Mouse (Mus musculus) cerebellum, adult 11 months (tissue): ENCODE measurements around the gene Wdr4.
"Not testable (repeated sequence)": the region's sequence is repeated elsewhere in the genome, so short reads cannot be mapped to it uniquely, and the experiment has no call there.

Experiments
- DNase-seq: peaks from one replicate; pipeline ENCODE4 v3.0.0; 2022

The Wdr4 gene

DNA sequence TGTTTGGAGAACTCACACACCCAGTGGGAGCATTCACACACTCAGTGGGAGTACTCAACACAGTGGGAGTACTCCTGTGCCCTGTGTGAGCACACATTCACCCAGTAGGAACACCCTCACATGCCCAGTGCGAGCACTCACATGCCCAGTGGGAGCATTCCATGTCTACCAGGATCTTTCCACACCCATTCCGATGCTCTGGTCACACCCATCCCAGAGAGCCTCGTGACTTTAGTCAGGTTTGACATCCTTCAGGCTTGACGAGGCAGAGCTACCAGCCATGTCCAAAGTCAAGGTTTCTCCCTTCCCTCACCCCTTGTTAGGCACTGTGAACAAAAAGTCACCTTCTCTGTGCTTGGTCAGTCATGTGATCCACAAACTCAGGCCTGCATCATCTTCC, 15.6 kb upstream of the Wdr4 start:
- no peak for DNase-seq

DNA sequence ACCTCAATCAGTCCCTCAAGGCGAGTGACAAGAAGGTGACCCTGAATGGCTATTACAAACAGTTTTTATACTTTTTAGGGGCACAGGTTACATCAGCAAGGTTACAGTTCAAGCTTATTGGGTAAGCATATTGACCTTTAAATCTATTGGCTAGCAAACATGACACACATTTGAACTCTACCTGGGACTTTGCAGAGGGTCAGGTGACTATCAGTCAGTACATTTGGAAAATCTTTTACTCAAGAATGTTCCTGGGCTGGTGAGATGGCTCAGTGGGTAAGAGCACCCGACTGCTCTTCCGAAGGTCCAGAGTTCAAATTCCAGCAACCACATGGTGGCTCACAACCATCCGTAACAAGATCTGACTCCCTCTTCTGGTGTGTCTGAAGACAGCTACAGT, 12.6 kb upstream of the Wdr4 start:
- DNase-seq: not testable (repeated sequence)

DNA sequence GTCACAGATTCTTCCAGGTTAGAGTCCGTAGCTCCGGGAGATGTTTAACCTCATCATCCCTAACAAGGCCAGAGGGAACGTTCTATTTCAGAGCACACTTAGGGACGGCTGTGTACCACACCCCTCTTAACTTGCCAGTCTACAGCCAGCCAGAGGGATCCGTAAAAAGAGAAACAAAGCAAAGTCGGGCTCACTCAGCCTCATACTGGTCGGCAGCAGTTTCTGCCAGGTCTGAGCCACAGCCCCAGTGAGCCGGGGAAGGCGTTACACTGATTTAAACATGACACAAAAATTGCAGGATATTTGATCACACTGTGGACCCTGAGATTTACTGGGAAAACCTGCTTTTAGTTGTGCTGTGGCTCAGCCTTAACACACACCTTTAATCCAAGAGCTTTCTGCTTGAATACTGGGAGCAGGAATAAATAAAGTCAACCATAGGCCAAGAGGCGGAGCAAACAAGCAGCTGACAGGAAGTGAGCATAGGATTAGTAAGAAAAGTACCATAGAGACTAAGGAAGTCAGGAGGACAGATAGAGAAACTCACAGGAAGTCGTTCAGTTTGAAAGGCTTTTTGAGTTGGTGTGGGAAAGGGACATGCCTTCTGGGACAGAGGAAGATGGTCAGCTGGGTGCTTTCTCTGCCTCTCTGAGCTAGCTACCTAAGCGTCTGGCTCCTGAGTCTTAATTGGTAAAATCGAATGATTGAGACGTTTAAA, 11.8 kb upstream of the Wdr4 start:
- DNase-seq: no peak

DNA sequence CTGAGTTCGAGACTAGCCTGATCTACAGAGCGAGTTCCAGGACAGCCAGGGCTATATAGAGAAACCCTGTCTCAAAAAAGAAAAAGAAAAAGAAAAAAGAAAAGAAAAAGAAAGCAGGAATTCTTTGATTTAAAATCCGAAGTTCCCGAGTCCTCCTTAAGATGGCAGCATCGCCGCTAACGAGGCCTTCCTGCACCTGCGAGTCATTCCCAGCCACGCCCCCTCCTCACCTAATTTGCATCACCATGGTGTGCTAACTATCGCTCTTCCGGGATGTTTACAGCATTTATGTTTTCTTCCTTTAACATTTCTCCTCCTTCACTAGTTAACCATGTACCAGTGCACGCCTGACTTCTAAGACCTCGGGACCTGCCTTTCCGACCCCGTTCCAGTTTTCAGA, 9.5 kb upstream of the Wdr4 start:
- no peak for DNase-seq

DNA sequence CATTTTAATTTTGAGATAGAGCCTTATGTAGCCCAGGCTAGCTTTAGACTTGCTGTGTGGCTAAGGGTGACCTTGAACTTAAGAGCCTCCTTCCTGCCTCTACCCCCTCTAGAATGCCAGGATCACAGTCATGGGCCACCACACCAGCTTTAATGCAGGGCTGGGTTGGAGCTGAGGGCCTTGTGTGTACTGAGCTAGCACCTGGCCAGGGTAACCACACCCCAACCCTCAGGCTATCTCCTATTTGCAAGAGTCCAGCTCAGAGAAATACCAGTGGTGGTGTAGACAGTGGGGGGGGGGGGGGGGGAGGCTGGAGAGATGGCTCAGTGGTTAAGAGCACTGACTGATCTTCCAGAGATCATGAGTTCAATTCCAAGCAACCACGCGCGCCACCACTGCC, 6.0 kb upstream of the Wdr4 start:
- no peak for DNase-seq

DNA sequence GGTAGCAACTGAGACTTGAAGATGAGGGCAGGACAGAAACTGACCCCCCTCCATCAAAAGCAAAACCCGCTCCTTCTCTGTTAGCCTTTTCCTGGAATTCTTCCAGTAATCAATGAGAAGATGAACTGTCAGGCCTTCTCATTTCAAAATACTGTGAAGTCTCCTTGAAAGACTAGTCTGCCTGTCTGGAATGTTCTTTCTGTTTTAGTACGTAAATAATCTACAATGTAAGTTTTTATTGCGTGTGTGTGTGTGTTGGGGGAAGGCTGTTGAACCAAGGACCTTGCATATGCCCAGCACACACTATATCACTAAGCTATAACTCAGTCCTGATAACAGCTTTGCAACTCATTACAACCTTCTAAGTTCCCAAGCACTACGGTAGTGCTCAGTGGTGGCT, 5.3 kb upstream of the Wdr4 start:
- DNase-seq: no peak

DNA sequence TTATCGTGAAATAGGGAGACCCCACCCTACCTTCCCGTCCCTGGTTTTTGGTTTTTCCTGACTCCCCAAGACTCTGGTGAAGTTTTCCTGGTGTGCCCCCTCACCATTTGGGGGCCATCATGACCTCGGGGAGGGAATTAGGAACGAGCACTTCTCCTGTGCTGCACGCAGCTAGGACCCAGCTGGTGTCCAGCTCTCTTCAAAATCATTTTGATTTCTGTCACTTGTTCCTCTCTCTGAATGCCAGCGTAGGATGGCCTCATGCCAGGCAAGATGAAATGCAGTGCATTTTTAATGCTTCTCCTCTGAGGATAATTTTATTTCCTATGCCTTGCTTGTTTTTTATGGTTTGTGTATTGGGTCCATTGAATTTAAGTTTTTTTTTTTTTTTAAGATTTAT, 2.2 kb upstream of the Wdr4 start:
- no peak for DNase-seq

DNA sequence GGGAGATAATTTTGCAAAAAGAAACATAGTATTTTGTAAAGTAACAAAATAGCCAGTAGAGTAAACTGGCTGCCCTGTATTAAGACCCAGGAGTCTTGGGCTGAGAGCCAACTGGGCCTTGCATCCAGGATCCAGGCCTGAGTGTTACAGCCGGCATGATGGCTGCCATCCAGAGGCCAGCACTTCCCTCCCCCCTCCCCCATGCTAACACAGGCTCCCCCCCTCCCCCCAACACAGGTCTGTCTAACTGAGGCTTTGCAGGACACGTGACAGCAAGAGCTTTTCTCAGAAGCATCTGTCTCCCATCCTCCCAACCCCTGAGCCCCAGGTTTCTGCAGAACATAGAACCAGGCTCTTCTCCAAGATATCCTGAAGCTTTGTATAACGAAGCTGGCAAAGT, 1.1 kb upstream of the Wdr4 start:
- DNase-seq: peak; percentile 74

DNA sequence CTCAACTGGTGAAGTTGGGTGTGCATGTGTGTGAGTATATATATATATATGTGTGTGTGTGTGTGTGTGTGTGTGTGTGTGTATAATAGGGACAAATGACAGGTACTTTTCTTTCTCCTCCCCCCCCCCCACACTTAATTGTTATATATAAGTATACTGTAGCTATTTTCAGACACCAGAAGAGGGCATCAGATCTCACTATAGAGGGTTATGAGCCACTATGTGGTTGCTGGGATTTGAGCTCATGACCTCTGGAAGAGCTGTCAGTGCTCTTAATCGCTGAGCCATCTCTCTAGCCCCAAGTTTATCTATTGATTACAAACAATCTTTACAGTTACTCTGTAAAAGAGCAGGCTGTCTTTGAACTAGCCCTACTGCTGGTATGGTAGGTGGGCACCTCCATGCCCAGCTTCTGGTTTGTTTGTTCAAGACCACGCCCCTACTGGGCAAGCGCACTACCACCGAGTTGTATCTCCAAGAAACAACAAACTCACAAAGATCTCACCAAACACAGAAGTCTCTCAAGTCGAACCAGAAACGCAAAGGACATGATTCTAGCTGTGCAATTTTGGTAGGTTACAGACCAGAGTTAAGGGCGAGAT, 335 bp downstream of the Wdr4 start:
- DNase-seq: no peak

DNA sequence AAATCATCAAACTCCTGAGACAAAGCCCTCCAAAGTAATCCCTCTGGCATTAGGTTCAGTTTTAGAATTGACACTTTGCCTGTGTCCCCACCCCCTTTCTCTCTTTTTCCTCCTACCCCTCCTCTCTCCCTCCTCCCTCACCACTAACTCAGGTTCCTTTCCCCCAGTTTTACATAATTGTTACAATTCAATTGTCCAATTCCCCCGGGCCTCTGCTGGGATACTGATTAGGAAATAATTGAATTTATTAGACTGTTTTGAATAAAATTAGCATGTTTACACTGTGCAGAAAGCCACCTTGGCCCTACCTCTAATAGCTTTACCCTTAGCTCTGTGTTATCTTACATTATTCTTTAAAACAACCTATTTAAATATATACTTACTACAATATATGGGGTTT, 5.1 kb downstream of the Wdr4 start:
- DNase-seq: no peak

DNA sequence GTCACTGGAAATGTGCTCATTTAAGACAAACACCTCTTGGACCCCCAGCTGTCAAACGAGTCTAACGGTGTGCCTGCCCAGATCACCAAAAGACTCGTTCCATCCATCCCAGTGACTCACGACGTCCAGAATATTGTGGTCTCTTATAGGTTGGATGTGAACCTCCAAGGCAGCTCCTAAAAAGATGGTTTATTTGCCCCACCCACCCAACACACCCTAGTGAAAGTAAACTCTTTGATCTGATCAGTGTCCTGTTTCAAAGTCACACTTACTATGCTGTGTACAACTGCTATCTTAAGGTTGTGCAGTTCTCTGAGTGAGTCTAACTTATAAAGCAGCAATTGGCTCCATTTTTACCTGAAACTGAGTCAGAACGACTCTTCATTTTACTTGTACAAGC, 7.2 kb downstream of the Wdr4 start:
- DNase-seq: no peak

DNA sequence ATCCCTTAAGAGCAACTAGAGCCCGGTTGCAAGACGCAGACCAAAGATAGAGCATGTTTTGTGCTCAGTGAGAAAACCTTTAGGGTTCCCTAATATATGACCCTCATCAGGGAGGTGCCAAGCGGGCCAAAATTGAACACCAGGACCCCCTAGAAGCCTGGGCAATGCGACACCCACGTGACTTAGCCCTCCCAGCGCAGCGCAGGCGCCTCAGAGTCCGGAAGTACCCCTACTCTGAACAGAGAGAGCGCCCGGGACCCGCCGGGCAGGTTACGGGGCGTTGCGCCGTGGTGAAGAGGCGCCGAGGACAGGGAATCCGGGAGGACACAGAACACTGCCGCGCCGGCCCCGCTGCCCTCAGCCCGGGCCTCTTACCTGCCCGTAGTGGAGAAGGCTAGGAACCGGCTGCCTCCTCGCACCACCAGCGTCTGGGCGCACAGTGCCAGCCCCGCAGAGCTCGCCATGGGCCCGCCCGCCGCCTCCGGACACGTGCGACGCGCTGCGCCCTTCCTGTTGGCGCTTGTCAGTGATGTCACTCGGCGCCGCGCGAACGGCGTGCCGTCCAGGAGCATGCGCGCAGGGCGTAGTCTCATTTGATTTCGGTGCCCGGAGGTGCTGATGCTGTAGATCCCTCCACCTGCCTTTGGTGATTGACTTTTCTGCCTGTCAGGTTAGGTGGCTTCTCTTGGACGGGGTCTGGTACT, 7.8 kb downstream of the Wdr4 start:
- DNase-seq: peak; percentile 84

DNA sequence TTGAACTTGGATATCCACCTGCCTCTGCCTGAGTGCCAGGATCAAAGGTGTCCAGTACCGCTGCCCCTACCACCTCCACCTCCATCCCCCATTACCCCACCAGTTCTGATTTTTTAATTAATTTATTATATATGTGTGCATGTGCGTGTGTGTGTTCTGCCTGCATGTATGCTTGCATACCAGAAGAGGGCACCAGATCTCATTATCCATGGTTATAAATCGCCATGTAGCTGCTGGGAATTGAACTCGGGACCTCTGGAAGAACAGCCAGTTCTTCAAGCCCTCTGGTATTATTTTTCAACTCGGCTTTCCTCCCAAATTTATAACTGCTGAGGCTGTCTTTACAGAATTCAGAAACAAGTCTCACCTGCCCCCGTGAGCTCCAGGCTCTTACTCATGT, 8.8 kb downstream of the Wdr4 start:
- no peak for DNase-seq

DNA sequence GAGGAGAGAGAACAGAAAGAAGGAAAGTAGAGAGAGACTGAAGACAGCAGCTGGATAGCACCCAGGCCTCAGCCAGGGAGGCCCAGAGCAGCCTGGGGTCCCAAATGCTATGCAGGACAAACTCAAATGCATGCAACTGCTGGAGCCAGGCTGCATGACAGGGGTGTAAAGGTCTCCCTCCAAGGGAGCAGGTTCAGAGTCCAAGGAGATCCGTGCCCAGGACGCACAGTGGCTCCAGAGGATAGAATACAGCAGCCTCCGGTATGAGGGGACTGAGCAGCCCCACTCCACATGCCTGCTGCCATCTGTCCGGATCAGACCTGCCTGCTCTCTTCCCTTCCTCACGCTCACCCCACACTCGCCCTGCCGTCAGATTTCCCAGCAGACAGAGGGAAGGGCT, 13.5 kb downstream of the Wdr4 start:
- no peak for DNase-seq

DNA sequence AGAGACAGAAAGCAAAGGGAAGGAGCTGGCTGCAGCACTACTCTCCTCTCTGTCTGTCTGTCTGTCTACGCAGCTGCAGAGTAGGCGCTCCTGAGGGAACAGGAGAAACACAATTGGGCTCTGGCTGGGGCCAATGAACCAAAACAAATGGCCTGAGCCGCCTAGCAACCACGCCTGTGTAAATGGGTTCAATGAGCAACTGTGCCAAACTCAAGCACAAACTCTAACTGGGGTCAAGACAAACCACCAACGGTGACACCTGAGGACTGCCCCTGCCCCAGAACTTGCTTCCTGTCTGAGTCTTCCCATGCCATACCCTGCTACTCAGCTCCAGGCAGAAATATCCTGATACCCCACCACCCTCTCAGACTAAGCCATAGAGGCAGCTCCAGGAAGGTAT, 14.8 kb downstream of the Wdr4 start:
- no peak for DNase-seq

DNA sequence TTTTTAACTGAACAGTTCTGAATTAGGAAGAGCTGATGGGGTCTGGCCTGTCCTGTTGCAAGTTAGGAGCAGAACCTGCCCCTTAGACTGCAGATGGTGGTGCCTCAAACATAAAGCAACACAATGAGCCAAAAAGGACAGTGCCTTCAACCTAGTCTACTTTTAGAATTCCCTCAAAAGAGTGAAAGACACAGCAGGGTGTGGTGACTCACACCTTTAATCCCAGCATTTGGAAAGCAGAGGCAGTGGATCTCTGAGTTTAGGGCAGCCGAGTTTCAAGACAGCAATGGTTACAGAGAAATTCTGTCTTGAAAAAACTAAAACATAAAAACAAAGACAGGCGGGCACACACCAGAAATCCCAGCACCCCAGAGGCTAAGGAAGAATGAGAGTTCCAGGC, 15.8 kb downstream of the Wdr4 start:
- no peak for DNase-seq

DNA sequence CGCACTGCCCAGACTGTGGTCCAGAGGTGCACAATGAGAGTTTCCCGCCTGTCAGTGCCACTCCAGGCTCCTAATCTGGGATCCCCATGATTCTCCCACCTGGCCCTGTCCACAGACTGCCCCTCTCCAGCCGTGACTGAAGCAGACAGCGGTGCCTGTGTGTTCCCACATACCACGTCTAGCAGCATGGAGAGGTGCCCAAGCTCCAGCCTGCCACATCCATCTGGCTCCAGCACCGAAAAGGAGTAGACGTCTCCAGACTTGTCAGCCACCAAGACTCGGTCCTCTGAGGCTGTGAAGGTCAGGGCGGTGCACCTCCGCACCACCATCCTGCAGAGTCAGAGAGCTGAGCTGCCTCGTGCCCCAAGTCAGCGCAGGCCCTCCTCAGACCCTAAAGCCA, 16.4 kb downstream of the Wdr4 start:
- no peak for DNase-seq

DNA sequence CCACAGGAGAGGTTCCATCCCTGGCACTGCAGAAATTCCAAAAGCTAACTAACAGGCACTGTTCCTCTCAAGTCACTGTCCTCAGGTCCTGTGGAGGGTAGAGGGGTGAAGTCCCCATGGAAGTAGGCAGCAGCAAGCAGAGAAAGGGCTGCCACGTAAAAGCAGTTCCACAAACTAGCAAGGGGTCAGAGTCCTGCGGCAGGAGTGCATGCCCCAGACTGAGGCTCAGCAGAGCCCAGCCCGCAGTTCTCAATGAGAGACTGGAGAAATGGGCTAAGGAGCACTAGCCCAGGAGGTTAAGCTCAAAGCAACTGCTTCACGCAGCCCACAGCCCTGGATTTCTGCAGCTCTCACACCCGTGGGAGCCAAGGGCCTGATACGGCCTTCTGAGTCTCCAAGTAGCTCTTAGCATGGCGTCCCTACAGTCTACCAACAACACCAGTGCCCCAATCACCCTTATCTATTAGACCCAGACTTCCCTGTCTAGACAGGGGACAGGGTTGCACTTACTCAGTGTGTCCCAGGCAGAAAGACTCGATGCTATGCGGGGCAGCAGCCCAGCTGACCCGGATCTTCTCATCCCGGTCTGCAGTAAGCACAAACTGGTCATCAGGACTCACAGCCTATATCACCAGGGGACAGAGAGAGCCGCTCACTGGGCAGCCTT, 17.4 kb downstream of the Wdr4 start:
- DNase-seq: no peak

DNA sequence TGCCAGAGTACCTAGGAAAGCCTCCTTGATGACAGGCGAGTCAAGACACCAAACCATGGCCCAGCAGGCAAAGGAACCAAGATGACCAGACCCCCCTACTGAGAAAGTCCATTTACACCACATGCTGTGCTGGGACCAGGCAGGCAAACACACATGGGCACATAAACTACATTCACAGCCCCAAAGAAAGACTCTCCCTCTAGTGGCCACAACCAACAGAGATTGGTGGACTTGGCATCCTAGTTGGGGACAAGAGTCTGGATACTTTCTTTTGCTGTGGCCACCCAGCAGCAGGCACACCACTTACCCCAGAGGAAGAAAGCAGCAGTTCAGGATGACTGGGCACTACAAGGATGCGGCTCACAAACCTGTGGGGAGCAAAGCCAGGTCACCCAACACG, 18.9 kb downstream of the Wdr4 start:
- DNase-seq: no peak

DNA sequence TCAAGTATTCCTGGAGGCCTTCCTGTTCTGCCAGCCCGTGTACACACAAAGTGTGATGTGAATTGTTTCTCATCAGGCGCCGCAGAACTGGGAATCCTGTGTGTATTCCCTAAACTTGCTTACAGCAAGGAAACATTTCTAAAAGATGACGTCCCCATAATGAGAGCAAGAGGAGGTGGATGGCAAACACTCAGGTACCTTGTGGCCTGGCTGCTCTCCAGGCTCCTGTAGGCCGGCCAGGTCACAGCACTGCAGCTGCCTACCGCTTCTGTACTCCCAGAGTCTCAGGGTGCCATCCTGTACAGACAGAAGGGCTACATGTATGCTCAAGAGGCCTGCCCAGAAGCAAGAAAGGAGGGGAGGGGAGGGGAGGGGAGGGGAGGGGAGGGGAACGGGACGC, 19.4 kb downstream of the Wdr4 start:
- no peak for DNase-seq

DNA sequence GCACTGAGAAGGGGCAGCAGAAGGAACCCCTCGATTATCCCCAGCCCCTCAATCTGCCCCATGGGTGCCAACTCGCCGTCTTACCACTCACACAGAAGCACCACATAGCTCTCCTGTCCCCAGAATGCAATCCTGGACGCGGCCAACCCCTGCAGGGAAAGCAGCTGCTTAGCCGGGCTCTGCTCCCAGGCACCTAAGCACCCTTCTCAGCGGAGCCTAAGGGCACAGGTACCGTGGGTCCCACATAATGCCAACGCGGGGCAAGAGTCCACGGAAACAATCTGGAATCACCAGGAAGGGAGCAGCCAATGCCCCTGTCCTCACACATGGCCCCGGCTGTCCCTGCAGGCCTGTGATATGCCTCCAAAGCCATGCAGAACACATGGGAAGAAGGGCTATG, 20.1 kb downstream of the Wdr4 start:
- no peak for DNase-seq

DNA sequence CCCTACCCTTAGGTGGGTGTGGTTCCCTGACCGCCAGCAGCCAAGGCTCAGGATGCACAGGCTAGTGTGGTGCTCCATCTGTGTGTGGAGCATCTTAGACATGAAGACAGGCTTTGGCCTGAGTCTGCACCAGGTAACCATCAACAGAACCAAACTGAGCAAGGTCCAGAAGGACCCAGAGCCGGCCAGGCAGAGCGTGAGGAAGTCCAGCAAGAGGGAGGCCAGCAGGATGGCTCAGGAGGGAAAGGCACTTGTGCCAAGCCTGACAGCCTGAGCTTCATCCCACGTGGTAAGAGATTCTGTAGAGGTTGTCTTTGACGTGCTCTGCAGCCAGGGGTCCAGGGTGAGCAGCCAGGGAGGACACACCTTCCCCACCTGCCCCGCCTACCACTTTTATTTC, 22.1 kb downstream of the Wdr4 start:
- peak; percentile 48 for DNase-seq

DNA sequence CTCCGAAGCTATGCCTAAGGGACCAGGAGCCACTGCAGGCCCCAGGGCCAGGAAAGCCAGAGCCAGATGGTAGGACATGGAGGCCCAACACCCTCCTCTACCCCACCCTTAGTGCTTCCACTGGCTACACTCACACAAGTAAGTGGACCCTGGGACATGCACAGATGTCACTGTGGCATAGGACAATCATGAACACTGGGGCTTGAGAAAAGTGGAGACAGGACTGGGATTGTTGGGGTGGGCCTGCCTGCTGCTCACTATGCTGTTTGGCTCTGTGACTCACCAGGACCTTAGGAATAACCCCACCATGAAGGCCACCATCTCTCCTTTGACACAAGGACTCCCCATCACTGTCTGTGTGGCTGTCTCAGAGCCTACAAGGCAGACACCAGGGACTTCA, 24.8 kb downstream of the Wdr4 start:
- no peak for DNase-seq

DNA sequence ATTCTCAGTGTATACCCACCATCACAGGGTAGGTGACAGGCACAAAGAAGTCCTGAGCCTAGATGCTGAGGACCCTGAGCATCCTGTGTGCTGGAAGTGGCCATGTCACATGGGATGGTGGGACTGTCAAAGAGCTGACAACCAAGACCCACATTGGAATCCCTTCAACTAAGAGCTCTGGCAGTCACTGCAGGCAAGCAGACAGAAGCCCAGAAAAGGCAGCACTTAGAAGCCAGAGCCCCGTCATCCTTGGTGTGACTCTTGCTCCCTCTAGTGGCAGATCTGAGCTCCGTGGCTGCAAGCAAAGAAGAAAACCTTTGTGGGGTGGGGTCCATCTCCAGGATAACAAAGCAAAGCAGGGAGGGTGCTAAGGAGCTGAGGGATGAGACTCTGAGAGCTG, 27.4 kb downstream of the Wdr4 start:
- DNase-seq: peak; percentile 74
